Mouse (Mus musculus): ENCODE measurements around the gene Tspan31. TPM values are rescaled to one million over a fixed set of nuclear protein-coding genes. Genes with fewer than 3 reads are reported as not detected.

Gene Tspan31
- total and polyA plus RNA-seq, 3 experiments: 79.9 to 148 (median 85.9) TPM

DNA sequence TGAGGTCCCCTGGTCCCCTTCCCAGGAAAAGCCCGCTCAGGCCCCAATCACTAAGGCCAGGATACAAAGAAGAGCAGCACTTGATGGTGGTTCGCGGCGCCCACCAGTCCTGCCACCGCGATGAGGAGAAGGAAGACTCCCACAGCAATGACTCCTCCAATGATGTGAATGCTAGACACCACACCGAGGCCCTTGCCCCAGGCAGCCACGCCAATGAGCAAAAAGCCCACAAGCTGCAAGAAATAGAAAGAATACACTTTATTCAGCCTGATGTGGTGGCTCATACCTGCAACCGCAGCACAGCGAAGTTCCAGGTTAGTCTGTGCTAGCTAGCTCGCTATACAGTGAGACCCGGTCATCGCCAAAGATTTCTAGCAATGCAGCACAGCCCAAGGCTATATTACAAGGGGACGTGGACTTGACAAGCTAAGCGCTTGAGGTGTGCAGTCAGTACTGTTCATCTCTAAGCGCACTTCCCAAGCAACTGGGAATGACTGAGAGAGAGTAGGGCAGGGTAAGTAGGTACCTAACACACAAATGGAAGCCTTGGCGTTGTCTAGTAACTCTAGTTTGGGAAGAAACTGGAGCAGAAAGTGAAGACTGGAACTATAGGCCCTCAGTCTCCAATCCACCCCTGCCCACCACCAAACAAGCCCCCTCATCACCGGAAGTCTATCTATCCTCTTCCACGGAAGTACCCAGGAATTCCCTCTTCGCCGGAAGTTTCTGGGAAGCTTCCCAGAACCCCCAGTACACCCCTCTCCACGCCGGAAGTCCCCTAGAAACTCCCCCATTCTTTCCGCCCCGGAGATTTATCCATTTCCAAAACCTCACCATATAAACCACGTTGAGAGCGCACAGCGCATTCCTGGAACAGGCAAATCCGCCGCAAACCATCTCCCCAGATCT is 529 bp downstream of the Tspan31 start (continued):
- peak; percentile 34; the same call in 1 of the 2 replicates for TF ChIP-seq TCF12 (IDR thresholded peaks at IDR 0.05; ENCODE audit: low read depth, low read length)
- no peak for TF ChIP-seq CHD1 (IDR thresholded peaks at IDR 0.05; ENCODE audit: low read depth, low read length)
- no peak for TF ChIP-seq IRF4 (IDR thresholded peaks at IDR 0.05; ENCODE audit: low read depth, low read length)
- TF ChIP-seq SIN3A (IDR thresholded peaks at IDR 0.05; ENCODE audit: low read length): no peak
- TF ChIP-seq ELF1 (IDR thresholded peaks at IDR 0.05; ENCODE audit: low read depth, low read length): peak; percentile 12; the same call in 1 of the 2 replicates
- TF ChIP-seq MAZ (IDR thresholded peaks at IDR 0.05; ENCODE audit: low read depth, low read length): no peak
- no peak for TF ChIP-seq JUND (conservative IDR thresholded peaks at IDR 0.05; ENCODE audit: low read depth, low read length)
- peak; percentile 34; the same call in 1 of the 2 replicates for TF ChIP-seq POLR2A (IDR thresholded peaks at IDR 0.05; ENCODE audit: low read depth, low read length)
- no peak for TF ChIP-seq RCOR1 (conservative IDR thresholded peaks at IDR 0.05; ENCODE audit: low read depth, low read length)
- no peak for TF ChIP-seq USF1 (IDR thresholded peaks at IDR 0.05; ENCODE audit: low read depth, low read length)
- no peak for TF ChIP-seq MEF2A (IDR thresholded peaks at IDR 0.05; ENCODE audit: borderline replicate concordance, low read depth, low read length)

DNA sequence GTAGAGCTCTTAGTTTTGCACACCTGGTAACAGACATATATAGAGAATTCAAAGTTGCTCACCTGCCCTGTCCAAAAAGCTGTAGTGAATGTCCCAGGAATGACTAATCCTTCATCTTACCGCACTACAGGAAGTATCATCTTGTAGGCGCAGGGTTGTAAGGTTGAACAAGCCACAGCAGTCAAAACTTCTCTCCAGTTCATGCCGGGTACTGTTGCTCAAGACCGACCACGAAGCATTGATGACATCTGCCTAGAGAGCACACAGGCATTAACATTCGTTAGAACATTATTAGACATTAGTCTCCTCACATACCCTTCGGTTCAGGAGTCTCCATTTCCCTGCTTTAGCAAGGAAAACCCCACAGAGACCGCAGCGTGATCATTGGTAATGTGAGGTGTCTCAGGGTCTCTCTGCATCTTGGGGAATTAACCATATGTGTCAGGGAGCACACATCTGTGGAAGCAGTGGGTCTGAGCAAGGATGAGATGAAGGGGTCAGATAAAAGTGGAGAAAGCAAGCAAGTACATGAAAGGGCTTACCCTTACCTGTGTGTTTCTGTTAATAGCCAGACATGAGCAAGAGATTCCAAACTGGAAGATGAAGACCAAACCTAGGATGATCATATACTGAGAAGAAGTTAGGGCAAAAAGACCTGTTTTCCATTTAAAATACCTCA is 1.6 kb downstream of the Tspan31 start:
- peaks cover 37 to 45% of the 10 kb centered on the region in 2 experiments for H3K36me3 ChIP-seq (replicated peaks in 1 of 2; ENCODE audit: control insufficient read depth in 1 of 2, insufficient read depth in 1 of 2, low read length in 1 of 2)
- H3K27me3 ChIP-seq (replicated peaks): no peaks in the 10 kb centered on the region
- in situ Hi-C loops (cut with MboI; ENCODE audit: low pct_ligation_motif_present, low pct_unique_long_range_greater_than_20kb, low sequenced_read_pairs): no loop called here
- H3K4me2 ChIP-seq (ENCODE audit: insufficient read depth, low read depth, poor library complexity, severe bottlenecking): peak overlapping the region; percentile 64; the same call in 1 of the 2 replicates
- H3K9me3 ChIP-seq (replicated peaks; ENCODE audit: low read length): no peaks in the 10 kb centered on the region
- TF ChIP-seq KAT2A (IDR thresholded peaks at IDR 0.05; ENCODE audit: insufficient replicate concordance, low read length): 0 out of 2 replicates have a peak, but pooled peaks have one; percentile 19
- TF ChIP-seq PAX5 (IDR thresholded peaks at IDR 0.05; ENCODE audit: low read length): no peak
- TF ChIP-seq CHD2 (IDR thresholded peaks at IDR 0.05; ENCODE audit: low read length): peak; percentile 35
- peak; percentile 87 for TF ChIP-seq POLR2AphosphoS2 (IDR thresholded peaks at IDR 0.05; ENCODE audit: low read depth, low read length)
- peak; percentile 41 for TF ChIP-seq ZMIZ1 (IDR thresholded peaks at IDR 0.05; ENCODE audit: low read depth, low read length)
- TF ChIP-seq EP300 (IDR thresholded peaks at IDR 0.05; ENCODE audit: low read length): peak; percentile 17; the same call in 1 of the 2 replicates
- no peak for TF ChIP-seq ZNF384 (IDR thresholded peaks at IDR 0.05; ENCODE audit: low read depth, low read length)
- 0 out of 2 replicates have a peak, but pooled peaks have one; percentile 45 for TF ChIP-seq MAZ (IDR thresholded peaks at IDR 0.05; ENCODE audit: low read depth, low read length)
- H3K27ac ChIP-seq (ENCODE audit: insufficient read depth, low read depth): peak overlapping the region; percentile 63
- no peak overlapping the region for H3K4me3 ChIP-seq (replicated peaks in 1 of 3; ENCODE audit: low read depth in 2 of 3, low read length in 2 of 3, poor library complexity in 1 of 3)
- peaks cover 26% of the 10 kb centered on the region for H3K79me2 ChIP-seq (replicated peaks; ENCODE audit: control insufficient read depth, extremely low read depth, insufficient read depth, poor library complexity, severe bottlenecking)
- no peak for DNase-seq (ENCODE audit: extremely low read depth)
- peaks cover 10 to 43% of the 10 kb centered on the region in 2 experiments for H3K4me1 ChIP-seq (ENCODE audit: control insufficient read depth in 1 of 2, insufficient read depth in 2 of 2)
- no peak overlapping the region for H3K9ac ChIP-seq (ENCODE audit: insufficient read depth, low read depth)
- dilution Hi-C loops (cut with MboI; ENCODE audit: extremely low pct_ligation_motif_present, extremely low pct_unique_long_range_greater_than_20kb, low sequenced_read_pairs): no loop called here

Measured in CH12.LX (cell line).